Mouse (Mus musculus): ENCODE data around the gene Sept7. TPM values are rescaled to one million over a fixed set of nuclear protein-coding genes. Genes with fewer than 3 reads are reported as not detected.

The Sept7 gene
- polyA plus RNA-seq, 1 experiment, result 2.4 TPM

DNA sequence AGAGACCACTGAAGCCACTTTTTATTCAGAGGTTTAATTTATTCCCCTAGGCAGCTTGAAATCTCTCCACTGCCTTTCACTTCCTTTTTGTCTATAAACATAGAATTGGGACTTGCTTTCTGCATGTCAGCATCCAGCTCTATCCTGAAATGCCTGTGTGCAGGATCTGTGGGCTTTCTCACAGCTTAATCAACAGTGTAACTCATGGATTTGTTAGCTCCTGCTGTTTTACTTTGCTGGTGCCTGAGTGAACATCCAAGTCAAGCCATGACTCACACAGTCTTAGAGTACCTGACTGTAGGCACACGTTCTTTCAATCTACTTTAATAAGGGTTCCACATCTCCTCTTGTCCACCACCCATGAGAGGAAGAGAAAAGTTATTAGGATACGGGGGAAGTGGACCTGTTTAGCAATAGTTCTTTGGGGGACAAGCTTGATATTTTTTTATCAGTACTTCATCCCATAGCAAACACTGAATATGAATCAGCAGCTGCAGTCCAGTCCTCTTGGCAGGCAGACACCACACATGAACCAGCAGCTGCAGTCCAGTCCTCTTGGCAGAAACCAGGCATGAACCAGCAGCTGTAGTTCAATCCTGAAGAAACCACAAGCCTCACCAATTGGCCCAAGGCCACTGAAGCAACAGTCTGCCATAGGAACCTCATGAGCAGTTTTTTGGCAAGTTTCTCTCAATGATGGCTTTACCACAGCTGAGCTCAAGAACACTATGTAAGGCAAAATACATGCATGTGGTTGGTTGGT, 85.4 kb downstream of the Sept7 start:
- H3K4me1 ChIP-seq (ENCODE audit: control insufficient read depth, insufficient read depth, insufficient read length, low read length), result no peaks in the 10 kb centered on the region
- TF ChIP-seq POLR2A (IDR thresholded peaks at IDR 0.05; ENCODE audit: low read depth, low read length) (no peak), CTCF (IDR thresholded peaks at IDR 0.05; ENCODE audit: extremely low read depth, insufficient read length, insufficient replicate concordance, low read depth, low read length) (no peak)
- no peak overlapping the region for H3K27ac ChIP-seq (ENCODE audit: insufficient read depth, low read depth, low read length)
- H3K4me3 ChIP-seq (ENCODE audit: low read depth, low read length), result no peak overlapping the region
- H3K27me3 ChIP-seq (ENCODE audit: control insufficient read depth, insufficient read depth, low read length), result no peaks in the 10 kb centered on the region
- 70% methylated on average over 2 of the region's 2 CpGs for WGBS
- no peaks in the 10 kb centered on the region for H3K36me3 ChIP-seq (ENCODE audit: control insufficient read depth, insufficient read depth, low read length)

- TF ChIP-seq CTCF (IDR thresholded peaks at IDR 0.05; ENCODE audit: extremely low read depth, insufficient read length, insufficient replicate concordance, low read depth, low read length) (no peak), POLR2A (IDR thresholded peaks at IDR 0.05; ENCODE audit: low read depth, low read length) (no peak)
- H3K27me3 ChIP-seq (ENCODE audit: control insufficient read depth, insufficient read depth, low read length), result no peaks in the 10 kb centered on the region
- WGBS, result 90% methylated on average over 1 of the region's 1 CpGs
- no peak overlapping the region for H3K27ac ChIP-seq (ENCODE audit: insufficient read depth, low read depth, low read length)
- no peak overlapping the region for H3K4me3 ChIP-seq (ENCODE audit: low read depth, low read length)
- no peaks in the 10 kb centered on the region for H3K36me3 ChIP-seq (ENCODE audit: control insufficient read depth, insufficient read depth, low read length)
- H3K4me1 ChIP-seq (ENCODE audit: control insufficient read depth, insufficient read depth, insufficient read length, low read length), result no peaks in the 10 kb centered on the region
These were observed 88.2 kb downstream of the Sept7 start for GRCm38 (mm10) chr9:25340412-25340811.

DNA sequence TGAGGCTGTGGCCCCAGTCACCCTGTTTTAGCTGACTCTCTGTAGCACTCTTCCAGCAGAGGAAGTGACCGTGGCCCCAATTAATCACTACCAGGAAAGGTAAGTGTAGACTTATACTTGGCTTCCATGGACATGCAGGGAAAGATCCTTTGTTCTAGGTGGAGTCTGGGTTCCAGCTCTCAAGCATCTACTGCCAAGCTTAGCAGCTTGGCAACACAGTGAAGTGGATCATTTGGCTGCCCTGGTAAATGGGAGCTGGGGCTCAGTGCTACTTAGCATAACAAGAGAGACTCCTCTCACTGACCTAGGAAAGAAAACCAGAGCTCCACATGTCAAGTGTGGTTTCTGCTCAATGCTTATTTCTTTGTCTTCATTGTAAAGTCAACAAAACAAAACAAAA, 101.5 kb downstream of the Sept7 start:
- no peak overlapping the region for H3K4me3 ChIP-seq (ENCODE audit: low read depth, low read length)

DNA sequence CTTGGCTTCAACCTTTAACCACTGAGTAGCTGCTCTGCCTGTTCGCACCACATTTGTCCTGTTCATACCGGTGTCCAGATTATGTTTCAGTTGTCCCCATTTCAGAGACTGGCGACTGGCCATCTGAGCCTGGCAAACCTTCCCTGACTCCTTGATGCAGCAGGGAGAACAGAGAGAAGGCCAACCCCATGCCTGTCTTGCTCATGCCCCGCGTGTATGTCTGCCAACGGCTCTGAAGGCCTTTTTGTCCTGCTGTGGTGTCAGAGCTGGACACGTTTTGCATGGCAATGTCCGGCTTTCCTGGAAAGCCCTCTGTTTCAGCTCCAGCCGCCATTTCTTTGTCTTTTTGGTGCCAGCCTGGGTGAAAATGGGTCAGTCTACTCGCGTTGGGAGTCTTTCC, 103.6 kb downstream of the Sept7 start:
- Histone ChIP-seq H3K27ac (ENCODE audit: insufficient read depth, low read depth, low read length) (no peak overlapping the region), H3K4me3 (ENCODE audit: low read depth, low read length) (no peak overlapping the region), H3K36me3 (ENCODE audit: control insufficient read depth, insufficient read depth, low read length) (no peaks in the 10 kb centered on the region), H3K4me1 (ENCODE audit: control insufficient read depth, insufficient read depth, insufficient read length, low read length) (no peaks in the 10 kb centered on the region), H3K27me3 (ENCODE audit: control insufficient read depth, insufficient read depth, low read length) (no peaks in the 10 kb centered on the region)
- WGBS, result 92% methylated on average over 11 of the region's 11 CpGs
- TF ChIP-seq CTCF (IDR thresholded peaks at IDR 0.05; ENCODE audit: extremely low read depth, insufficient read length, insufficient replicate concordance, low read depth, low read length) (no peak), POLR2A (IDR thresholded peaks at IDR 0.05; ENCODE audit: low read depth, low read length) (no peak)

More for the DNA sequence above, 101.5 kb downstream of the Sept7 start:
- Histone ChIP-seq H3K36me3 (ENCODE audit: control insufficient read depth, insufficient read depth, low read length) (no peaks in the 10 kb centered on the region), H3K4me1 (ENCODE audit: control insufficient read depth, insufficient read depth, insufficient read length, low read length) (no peaks in the 10 kb centered on the region), H3K27me3 (ENCODE audit: control insufficient read depth, insufficient read depth, low read length) (no peaks in the 10 kb centered on the region), H3K27ac (ENCODE audit: insufficient read depth, low read depth, low read length) (no peak overlapping the region)
- TF ChIP-seq POLR2A (IDR thresholded peaks at IDR 0.05; ENCODE audit: low read depth, low read length) (no peak), CTCF (IDR thresholded peaks at IDR 0.05; ENCODE audit: extremely low read depth, insufficient read length, insufficient replicate concordance, low read depth, low read length) (no peak)
- WGBS, result 84% methylated on average over 1 of the region's 1 CpGs

GRCm38 (mm10) chr9:25357589-25357988, 105.3 kb downstream of the Sept7 start:
- no peak overlapping the region for H3K4me3 ChIP-seq (ENCODE audit: low read depth, low read length)

DNA sequence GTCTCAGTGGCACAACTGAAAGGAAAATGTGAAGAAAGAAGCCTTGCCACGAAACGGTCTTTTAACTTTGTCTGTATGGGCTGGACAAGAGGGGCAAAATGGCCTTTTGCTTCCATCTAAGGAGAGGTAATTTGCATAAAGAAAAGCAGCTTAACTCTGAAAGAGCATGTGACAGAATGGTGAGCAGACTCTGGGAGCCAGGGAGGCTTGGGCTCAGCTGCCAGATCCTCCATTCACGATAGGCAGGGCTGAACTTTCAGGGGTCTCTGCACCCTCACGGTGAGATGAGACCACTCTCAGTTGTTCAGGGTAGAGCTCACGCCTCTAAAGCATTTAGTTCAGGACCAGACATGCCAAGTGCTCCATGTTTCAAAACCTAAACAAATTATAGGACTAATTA, 105.8 kb downstream of the Sept7 start:
- TF ChIP-seq POLR2A (IDR thresholded peaks at IDR 0.05; ENCODE audit: low read depth, low read length) (no peak), CTCF (IDR thresholded peaks at IDR 0.05; ENCODE audit: extremely low read depth, insufficient read length, insufficient replicate concordance, low read depth, low read length) (no peak)
- H3K27ac ChIP-seq (ENCODE audit: insufficient read depth, low read depth, low read length), result no peak overlapping the region
- no peak overlapping the region for H3K4me3 ChIP-seq (ENCODE audit: low read depth, low read length)
- no peaks in the 10 kb centered on the region for H3K36me3 ChIP-seq (ENCODE audit: control insufficient read depth, insufficient read depth, low read length)
- no peaks in the 10 kb centered on the region for H3K4me1 ChIP-seq (ENCODE audit: control insufficient read depth, insufficient read depth, insufficient read length, low read length)
- no peaks in the 10 kb centered on the region for H3K27me3 ChIP-seq (ENCODE audit: control insufficient read depth, insufficient read depth, low read length)
- WGBS, result 80% methylated on average over 5 of the region's 5 CpGs

More at GRCm38 (mm10) chr9:25357589-25357988, 105.3 kb downstream of the Sept7 start:
- 96% methylated on average over 12 of the region's 12 CpGs for WGBS
- no peaks in the 10 kb centered on the region for H3K4me1 ChIP-seq (ENCODE audit: control insufficient read depth, insufficient read depth, insufficient read length, low read length)
- TF ChIP-seq POLR2A (IDR thresholded peaks at IDR 0.05; ENCODE audit: low read depth, low read length), result no peak
- TF ChIP-seq CTCF (IDR thresholded peaks at IDR 0.05; ENCODE audit: extremely low read depth, insufficient read length, insufficient replicate concordance, low read depth, low read length), result no peak
- H3K36me3 ChIP-seq (ENCODE audit: control insufficient read depth, insufficient read depth, low read length), result no peaks in the 10 kb centered on the region
- H3K27me3 ChIP-seq (ENCODE audit: control insufficient read depth, insufficient read depth, low read length), result no peaks in the 10 kb centered on the region
- no peak overlapping the region for H3K27ac ChIP-seq (ENCODE audit: insufficient read depth, low read depth, low read length)

Other genes with a start within 250 kb of the Sept7 start
- gene Gm10181, start 163.0 kb upstream of the Sept7 start, polyA plus RNA-seq (2012; rRNA removed), result not detected in 2 replicates
- gene Herpud2, start 100.6 kb upstream of the Sept7 start, polyA plus RNA-seq (2012; rRNA removed), result 28.8 and 50.4 TPM in 2 replicates
- gene Eepd1, start 229.1 kb downstream of the Sept7 start, polyA plus RNA-seq (2012; rRNA removed), result 9.1 and 22.7 TPM in 2 replicates

All from small intestine, adult 2 months (tissue).